Mouse (Mus musculus) left cerebral cortex, adult 8-10 months (tissue): ENCODE measurements around the gene Gemin5. TPM values are rescaled to one million over a fixed set of nuclear protein-coding genes. Genes with fewer than 3 reads are reported as not detected.
"Not testable (repeated sequence)": the region's sequence is repeated elsewhere in the genome, so short reads cannot be mapped to it uniquely, and the experiment has no call there.

ENCODE experiments used
- DNase-seq, 2 experiments: peaks; one replicate each; pipeline ENCODE4 v3.0.0; 2022; ENCODE audit warnings: low spot score in 2 of 2
- total RNA-seq, 4 experiments: library from RNA; stranded (reverse); gene quantifications; 2 replicates each; pipeline ENCODE4 v1.2.4; 2022

Gene Gemin5
- total RNA-seq, 4 experiments from 2014 or later, result 16.9 to 22.0 (median 19.8) TPM

GRCm38 (mm10) chr11:58116560-58116959 lies 51.8 kb downstream of the Gemin5 start:
- no peak for DNase-seq

GRCm38 (mm10) chr11:58107664-58108337 lies 60.5 kb downstream of the Gemin5 start:
- DNase-seq, result no peak

GRCm38 (mm10) chr11:58107009-58107408 lies 61.3 kb downstream of the Gemin5 start:
- no peak for DNase-seq

- DNase-seq, result peak in 1 of 2 experiments; percentile 32
Measured at GRCm38 (mm10) chr11:58104351-58104791, 64.0 kb downstream of the Gemin5 start.

- DNase-seq, result peak; percentile 97 to 98
Measured at GRCm38 (mm10) chr11:58103697-58104306, 64.5 kb downstream of the Gemin5 start, which contains the start of gene Cnot8. Gene Cnot8, plus strand, starts transcription at chr11:58104153.

GRCm38 (mm10) chr11:58103344-58103653 lies 65.0 kb downstream of the Gemin5 start:
- no peak for DNase-seq

GRCm38 (mm10) chr11:58102581-58103343 lies 65.6 kb downstream of the Gemin5 start:
- no peak for DNase-seq

- no peak for DNase-seq
Measured at GRCm38 (mm10) chr11:58102146-58102545, 66.2 kb downstream of the Gemin5 start.

GRCm38 (mm10) chr11:58101194-58101720 lies 67.1 kb downstream of the Gemin5 start:
- no peak for DNase-seq

GRCm38 (mm10) chr11:58100006-58100405 lies 68.3 kb downstream of the Gemin5 start:
- DNase-seq, result no peak

- DNase-seq, result not testable (repeated sequence)
Measured at GRCm38 (mm10) chr11:58098366-58098720, 70.0 kb downstream of the Gemin5 start.

- DNase-seq, result no peak
Measured at GRCm38 (mm10) chr11:58097621-58098365, 70.5 kb downstream of the Gemin5 start.

GRCm38 (mm10) chr11:58096821-58097620 lies 71.3 kb downstream of the Gemin5 start:
- DNase-seq, result no peak

GRCm38 (mm10) chr11:58096160-58096559 lies 72.2 kb downstream of the Gemin5 start:
- no peak for DNase-seq

- no peak for DNase-seq
Measured at GRCm38 (mm10) chr11:58095561-58095960, 72.8 kb downstream of the Gemin5 start.

- no peak for DNase-seq
Measured at GRCm38 (mm10) chr11:58094766-58095165, 73.6 kb downstream of the Gemin5 start.

GRCm38 (mm10) chr11:58093021-58093528 lies 75.3 kb downstream of the Gemin5 start, which contains the start of gene Gm12248:
Gene Gm12248, minus strand, starts transcription at chr11:58093134.
- no peak for DNase-seq

- DNase-seq, result no peak
Measured at GRCm38 (mm10) chr11:58092541-58092940, 75.8 kb downstream of the Gemin5 start.

GRCm38 (mm10) chr11:58081716-58082115 lies 86.6 kb downstream of the Gemin5 start:
- DNase-seq, result no peak

- no peak for DNase-seq
Measured at GRCm38 (mm10) chr11:58077270-58077669, 91.1 kb downstream of the Gemin5 start.
